Mouse (Mus musculus): ENCODE results near the gene Jsrp1. TPM values are rescaled to one million over a fixed set of nuclear protein-coding genes. Genes with fewer than 3 reads are reported as not detected.
A peak's percentile ranks its signal among the peaks of the same experiment; 100 is the strongest.
"Not testable (repeated sequence)": the region's sequence is repeated elsewhere in the genome, so short reads cannot be mapped to it uniquely, and the experiment has no call there.

Jsrp1 gene
- polyA plus RNA-seq, 1 experiment from 2014 or later, result 0.40 TPM

GRCm38 (mm10) chr10:80817955-80818354, 4.7 kb upstream of the Jsrp1 start:
- H3K9me3 ChIP-seq; H3K27me3 ChIP-seq (ENCODE audit: poor library complexity, severe bottlenecking); H3K27ac ChIP-seq; H3K36me3 ChIP-seq (replicated peaks); DNase-seq (ENCODE audit: extremely low spot score, low spot score); H3K4me1 ChIP-seq; H3K4me3 ChIP-seq: not testable (repeated sequence)
- WGBS, result 85% methylated on average over 7 of the region's 7 CpGs

- no peak for DNase-seq (ENCODE audit: extremely low spot score, low spot score)
Measured at GRCm38 (mm10) chr10:80817164-80817563, 3.9 kb upstream of the Jsrp1 start.

GRCm38 (mm10) chr10:80816303-80816702, 3.0 kb upstream of the Jsrp1 start:
- not testable (repeated sequence) for H3K4me1 ChIP-seq; H3K27ac ChIP-seq; DNase-seq (ENCODE audit: extremely low spot score, low spot score); H3K36me3 ChIP-seq (replicated peaks); H3K4me3 ChIP-seq; H3K9me3 ChIP-seq
- H3K27me3 ChIP-seq (ENCODE audit: poor library complexity, severe bottlenecking), result peaks cover 22% of the 10 kb centered on the region
- WGBS, result 79% methylated on average over 3 of the region's 3 CpGs

More at GRCm38 (mm10) chr10:80817164-80817563, 3.9 kb upstream of the Jsrp1 start:
- 81% methylated on average over 2 of the region's 2 CpGs for WGBS
- no peaks in the 10 kb centered on the region for H3K4me1 ChIP-seq
- no peaks in the 10 kb centered on the region for H3K9me3 ChIP-seq
- H3K27ac ChIP-seq, result no peak overlapping the region
- H3K36me3 ChIP-seq (replicated peaks), result no peaks in the 10 kb centered on the region
- no peak overlapping the region for H3K4me3 ChIP-seq
- H3K27me3 ChIP-seq (ENCODE audit: poor library complexity, severe bottlenecking), result peaks cover 13% of the 10 kb centered on the region

GRCm38 (mm10) chr10:80814800-80815199, 1.5 kb upstream of the Jsrp1 start:
- WGBS, result 74% methylated on average over 7 of the region's 7 CpGs

GRCm38 (mm10) chr10:80812391-80813041, 782 bp downstream of the Jsrp1 start:
- Histone ChIP-seq H3K27me3 (ENCODE audit: poor library complexity, severe bottlenecking) (peaks cover 60% of the 10 kb centered on the region), H3K27ac (no peak overlapping the region), H3K4me3 (0 out of 2 replicates have a peak overlapping the region, but pooled peaks have one; percentile 8), H3K36me3 (replicated peaks) (no peaks in the 10 kb centered on the region), H3K4me1 (peaks cover 30% of the 10 kb centered on the region), H3K9me3 (no peaks in the 10 kb centered on the region)
- WGBS, result 61% methylated on average over 5 of the region's 5 CpGs
- DNase-seq (ENCODE audit: extremely low spot score, low spot score), result no peak

More at GRCm38 (mm10) chr10:80814800-80815199, 1.5 kb upstream of the Jsrp1 start:
- Histone ChIP-seq H3K27me3 (ENCODE audit: poor library complexity, severe bottlenecking) (peaks cover 37% of the 10 kb centered on the region), H3K9me3 (no peaks in the 10 kb centered on the region), H3K4me3 (no peak overlapping the region), H3K4me1 (peaks cover 8% of the 10 kb centered on the region), H3K27ac (no peak overlapping the region), H3K36me3 (replicated peaks) (no peaks in the 10 kb centered on the region)
- no peak for DNase-seq (ENCODE audit: extremely low spot score, low spot score)

- peaks cover 84% of the 10 kb centered on the region for H3K27me3 ChIP-seq (ENCODE audit: poor library complexity, severe bottlenecking)
- 3% methylated on average over 20 of the region's 20 CpGs for WGBS
- H3K9me3 ChIP-seq, result no peaks in the 10 kb centered on the region
- H3K4me3 ChIP-seq, result peak overlapping the region; percentile 38
- peaks cover 7% of the 10 kb centered on the region for H3K36me3 ChIP-seq (replicated peaks)
- H3K4me1 ChIP-seq, result peaks cover 52% of the 10 kb centered on the region
- no peak overlapping the region for H3K27ac ChIP-seq
- DNase-seq (ENCODE audit: extremely low spot score, low spot score), result no peak
Measured at GRCm38 (mm10) chr10:80810084-80810483, 3.2 kb downstream of the Jsrp1 start.

- WGBS, result 7% methylated on average over 18 of the region's 18 CpGs
- Histone ChIP-seq H3K27ac (peak overlapping the region; percentile 56), H3K4me3 (peak overlapping the region; percentile 61)
Measured at GRCm38 (mm10) chr10:80808985-80809632, 4.2 kb downstream of the Jsrp1 start.

GRCm38 (mm10) chr10:80808099-80808984, 5.0 kb downstream of the Jsrp1 start:
- Histone ChIP-seq H3K4me1 (peaks cover 57% of the 10 kb centered on the region), H3K4me3 (peak overlapping the region; percentile 61)
- 16% methylated on average over 40 of the region's 40 CpGs for WGBS

More at GRCm38 (mm10) chr10:80808985-80809632, 4.2 kb downstream of the Jsrp1 start:
- H3K4me1 ChIP-seq, result peaks cover 57% of the 10 kb centered on the region
- H3K9me3 ChIP-seq, result no peaks in the 10 kb centered on the region
- peaks cover 85% of the 10 kb centered on the region for H3K27me3 ChIP-seq (ENCODE audit: poor library complexity, severe bottlenecking)
- H3K36me3 ChIP-seq (replicated peaks), result peaks cover 17% of the 10 kb centered on the region
- DNase-seq (ENCODE audit: extremely low spot score, low spot score), result no peak

GRCm38 (mm10) chr10:80807057-80807627, 6.2 kb downstream of the Jsrp1 start:
- H3K27ac ChIP-seq, result peak overlapping the region; percentile 85
- WGBS, result 2% methylated on average over 58 of the region's 58 CpGs
- DNase-seq (ENCODE audit: extremely low spot score, low spot score), result peak; percentile 77
- H3K9me3 ChIP-seq, result no peaks in the 10 kb centered on the region
- H3K4me1 ChIP-seq, result peaks cover 57% of the 10 kb centered on the region
- peaks cover 37% of the 10 kb centered on the region for H3K36me3 ChIP-seq (replicated peaks)
- peaks cover 71% of the 10 kb centered on the region for H3K27me3 ChIP-seq (ENCODE audit: poor library complexity, severe bottlenecking)
- H3K4me3 ChIP-seq, result peak overlapping the region; percentile 61

More at GRCm38 (mm10) chr10:80808099-80808984, 5.0 kb downstream of the Jsrp1 start:
- Histone ChIP-seq H3K27ac (peak overlapping the region; percentile 56), H3K27me3 (ENCODE audit: poor library complexity, severe bottlenecking) (peaks cover 82% of the 10 kb centered on the region), H3K36me3 (replicated peaks) (peaks cover 25% of the 10 kb centered on the region), H3K9me3 (no peaks in the 10 kb centered on the region)
- DNase-seq (ENCODE audit: extremely low spot score, low spot score), result peak; percentile 44

GRCm38 (mm10) chr10:80806341-80807056, 6.8 kb downstream of the Jsrp1 start:
- 39% methylated on average over 34 of the region's 34 CpGs for WGBS
- DNase-seq (ENCODE audit: extremely low spot score, low spot score), result peak; percentile 29
- H3K27ac ChIP-seq, result peak overlapping the region; percentile 85
- H3K4me1 ChIP-seq, result peaks cover 57% of the 10 kb centered on the region
- H3K9me3 ChIP-seq, result no peaks in the 10 kb centered on the region
- H3K4me3 ChIP-seq, result peak overlapping the region; percentile 61
- peaks cover 43% of the 10 kb centered on the region for H3K36me3 ChIP-seq (replicated peaks)
- H3K27me3 ChIP-seq (ENCODE audit: poor library complexity, severe bottlenecking), result peaks cover 65% of the 10 kb centered on the region

- WGBS, result 23% methylated on average over 3 of the region's 3 CpGs
- Histone ChIP-seq H3K4me3 (peak overlapping the region; percentile 61; the same call in 1 of the 2 replicates), H3K4me1 (peaks cover 60% of the 10 kb centered on the region), H3K27ac (no peak overlapping the region), H3K27me3 (ENCODE audit: poor library complexity, severe bottlenecking) (peaks cover 59% of the 10 kb centered on the region), H3K9me3 (no peaks in the 10 kb centered on the region), H3K36me3 (replicated peaks) (peaks cover 49% of the 10 kb centered on the region)
- DNase-seq (ENCODE audit: extremely low spot score, low spot score), result peak; percentile 77
Measured at GRCm38 (mm10) chr10:80805925-80806324, 7.4 kb downstream of the Jsrp1 start.

GRCm38 (mm10) chr10:80805322-80805721, 8.0 kb downstream of the Jsrp1 start:
- no peak for DNase-seq (ENCODE audit: extremely low spot score, low spot score)
- Histone ChIP-seq H3K27me3 (ENCODE audit: poor library complexity, severe bottlenecking) (peaks cover 53% of the 10 kb centered on the region), H3K36me3 (replicated peaks) (peaks cover 55% of the 10 kb centered on the region), H3K9me3 (no peaks in the 10 kb centered on the region), H3K4me3 (peak overlapping the region; percentile 61), H3K4me1 (peaks cover 63% of the 10 kb centered on the region), H3K27ac (no peak overlapping the region)
- 84% methylated on average over 5 of the region's 5 CpGs for WGBS

All from forebrain, embryonic 10.5 days (tissue).